Mouse (Mus musculus) adrenal gland, postnatal 25 days (tissue): ENCODE measurements around the gene Atg13. TPM values are rescaled to one million over a fixed set of nuclear protein-coding genes. Genes with fewer than 3 reads are reported as not detected.
"Not testable (repeated sequence)": the region's sequence is repeated elsewhere in the genome, so short reads cannot be mapped to it uniquely, and the experiment has no call there.

Experiments used
- DNase-seq: peaks from one replicate; pipeline ENCODE4 v3.0.0; 2021; ENCODE audit warnings: mixed read lengths
- long read RNA-seq: library from polyadenylated mRNA; stranded (forward); transcript quantifications from one replicate; pipeline ENCODE4 v2.0.0, GENCODE M21; 2021
- total RNA-seq: library from RNA; stranded (reverse); gene quantifications from 2 replicates; pipeline ENCODE4 v1.2.3, GENCODE M21; 2021

Atg13 gene
- 67.5 and 84.1 TPM in 2 replicates for total RNA-seq
- long read RNA-seq, transcript Atg13-202 (16 exons, 3,551 nt), result major isoform, 32 of 51 reads
- long read RNA-seq, partial matches to known transcripts, result 14 of 51 reads
- long read RNA-seq, other reads (novel, unspliced or antisense), result 4 of 51 reads

- peak; percentile 95 for DNase-seq
Observed at GRCm38 (mm10) chr2:91710272-91711234, at the start of gene Atg13, which contains the start of gene Harbi1. TSS of gene Atg13 (minus strand) at chr2:91710576. TSS of gene Harbi1 (plus strand) at chr2:91710852.

- peak; percentile 32 for DNase-seq
Observed at GRCm38 (mm10) chr2:91749811-91750261, 39.5 kb upstream of the Atg13 start.

GRCm38 (mm10) chr2:91744686-91745085 is 34.3 kb upstream of the Atg13 start:
- DNase-seq, result no peak

GRCm38 (mm10) chr2:91739586-91739985 is 29.2 kb upstream of the Atg13 start:
- no peak for DNase-seq

GRCm38 (mm10) chr2:91735221-91735620 is 24.8 kb upstream of the Atg13 start:
- DNase-seq, result peak; percentile 15

- DNase-seq, result peak; percentile 76
Observed at GRCm38 (mm10) chr2:91729971-91730821, 19.8 kb upstream of the Atg13 start, which contains the start of gene Ambra1. TSS of gene Ambra1 (plus strand) at chr2:91730134.

GRCm38 (mm10) chr2:91729571-91729970 is 19.2 kb upstream of the Atg13 start:
- no peak for DNase-seq

GRCm38 (mm10) chr2:91727011-91727410 is 16.6 kb upstream of the Atg13 start:
- DNase-seq, result no peak

GRCm38 (mm10) chr2:91725476-91725875 is 15.1 kb upstream of the Atg13 start:
- DNase-seq, result not testable (repeated sequence)

- DNase-seq, result no peak
Observed at GRCm38 (mm10) chr2:91724716-91725115, 14.3 kb upstream of the Atg13 start.

- DNase-seq, result no peak
Observed at GRCm38 (mm10) chr2:91723951-91724350, 13.6 kb upstream of the Atg13 start.

- no peak for DNase-seq
Observed at GRCm38 (mm10) chr2:91723382-91723781, 13.0 kb upstream of the Atg13 start.

- DNase-seq, result no peak
Observed at GRCm38 (mm10) chr2:91718276-91718675, 7.9 kb upstream of the Atg13 start.

- DNase-seq, result no peak
Observed at GRCm38 (mm10) chr2:91714921-91715320, 4.5 kb upstream of the Atg13 start.

GRCm38 (mm10) chr2:91711256-91711925 is 1.0 kb upstream of the Atg13 start:
- DNase-seq, result no peak

GRCm38 (mm10) chr2:91708361-91708760 is 2.0 kb downstream of the Atg13 start:
- no peak for DNase-seq

- no peak for DNase-seq
Observed at GRCm38 (mm10) chr2:91706456-91706855, 3.9 kb downstream of the Atg13 start.

GRCm38 (mm10) chr2:91705736-91706135 is 4.6 kb downstream of the Atg13 start:
- DNase-seq, result no peak

GRCm38 (mm10) chr2:91701366-91701765 is 9.0 kb downstream of the Atg13 start:
- no peak for DNase-seq

GRCm38 (mm10) chr2:91699225-91699624 is 11.2 kb downstream of the Atg13 start:
- DNase-seq, result no peak

GRCm38 (mm10) chr2:91696225-91696590 is 14.2 kb downstream of the Atg13 start:
- no peak for DNase-seq
